Mouse (Mus musculus): ENCODE results near the gene Olfr462. TPM values are rescaled to one million over a fixed set of nuclear protein-coding genes. Genes with fewer than 3 reads are reported as not detected.
"Not testable (repeated sequence)": the region's sequence is repeated elsewhere in the genome, so short reads cannot be mapped to it uniquely, and the experiment has no call there.

The Olfr462 gene
- polyA plus RNA-seq, 1 experiment, result not detected

GRCm38 (mm10) chr11:87871766-87872165, 20.3 kb downstream of the Olfr462 start:
- Histone ChIP-seq H3K27ac (ENCODE audit: control insufficient read depth, insufficient read depth, low read length) (no peak overlapping the region), H3K27me3 (ENCODE audit: control insufficient read depth, insufficient read depth, low read length) (no peaks in the 10 kb centered on the region; the same call in 1 of the 2 replicates), H3K4me1 (replicated peaks; ENCODE audit: control insufficient read depth, insufficient read depth, low read length) (no peaks in the 10 kb centered on the region), H3K36me3 (ENCODE audit: control insufficient read depth, insufficient read depth, low read length) (no peaks in the 10 kb centered on the region), H3K4me3 (ENCODE audit: control insufficient read depth, insufficient read depth, low read length) (no peak overlapping the region)
- DNase-seq, result no peak
- WGBS, result 67% methylated on average over 8 of the region's 8 CpGs
- TF ChIP-seq POLR2A (IDR thresholded peaks at IDR 0.05; ENCODE audit: control insufficient read depth, extremely low read depth, insufficient read depth, low read length, poor library complexity) (no peak), CTCF (IDR thresholded peaks at IDR 0.05; ENCODE audit: borderline replicate concordance, control insufficient read depth, extremely low read depth, insufficient read depth, low read length, poor library complexity) (no peak)

- Histone ChIP-seq H3K27ac (ENCODE audit: control insufficient read depth, insufficient read depth, low read length) (no peak overlapping the region), H3K27me3 (ENCODE audit: control insufficient read depth, insufficient read depth, low read length) (no peaks in the 10 kb centered on the region; the same call in 1 of the 2 replicates), H3K36me3 (ENCODE audit: control insufficient read depth, insufficient read depth, low read length) (no peaks in the 10 kb centered on the region), H3K4me1 (replicated peaks; ENCODE audit: control insufficient read depth, insufficient read depth, low read length) (no peaks in the 10 kb centered on the region), H3K4me3 (ENCODE audit: control insufficient read depth, insufficient read depth, low read length) (no peak overlapping the region)
- no peak for TF ChIP-seq POLR2A (IDR thresholded peaks at IDR 0.05; ENCODE audit: control insufficient read depth, extremely low read depth, insufficient read depth, low read length, poor library complexity)
- no peak for TF ChIP-seq CTCF (IDR thresholded peaks at IDR 0.05; ENCODE audit: borderline replicate concordance, control insufficient read depth, extremely low read depth, insufficient read depth, low read length, poor library complexity)
- 80% methylated on average over 2 of the region's 2 CpGs for WGBS
- no peak for DNase-seq
Measured at GRCm38 (mm10) chr11:87870096-87870495, 22.0 kb downstream of the Olfr462 start.

GRCm38 (mm10) chr11:87866891-87867290, 25.2 kb downstream of the Olfr462 start:
- not testable (repeated sequence) for H3K4me1 ChIP-seq (replicated peaks; ENCODE audit: control insufficient read depth, insufficient read depth, low read length); H3K27me3 ChIP-seq (ENCODE audit: control insufficient read depth, insufficient read depth, low read length); H3K36me3 ChIP-seq (ENCODE audit: control insufficient read depth, insufficient read depth, low read length); H3K27ac ChIP-seq (ENCODE audit: control insufficient read depth, insufficient read depth, low read length); H3K4me3 ChIP-seq (ENCODE audit: control insufficient read depth, insufficient read depth, low read length)
- peak; percentile 16 for DNase-seq
- WGBS, result 100% methylated on average over 1 of the region's 2 CpGs

- Histone ChIP-seq H3K27ac (ENCODE audit: control insufficient read depth, insufficient read depth, low read length) (no peak overlapping the region), H3K27me3 (ENCODE audit: control insufficient read depth, insufficient read depth, low read length) (no peaks in the 10 kb centered on the region), H3K4me1 (replicated peaks; ENCODE audit: control insufficient read depth, insufficient read depth, low read length) (no peaks in the 10 kb centered on the region), H3K4me3 (ENCODE audit: control insufficient read depth, insufficient read depth, low read length) (no peak overlapping the region), H3K36me3 (ENCODE audit: control insufficient read depth, insufficient read depth, low read length) (no peaks in the 10 kb centered on the region)
- no peak for DNase-seq
- 96% methylated on average over 13 of the region's 13 CpGs for WGBS
- TF ChIP-seq POLR2A (IDR thresholded peaks at IDR 0.05; ENCODE audit: control insufficient read depth, extremely low read depth, insufficient read depth, low read length, poor library complexity), result no peak
Measured at GRCm38 (mm10) chr11:87862805-87863204, 29.3 kb downstream of the Olfr462 start.

GRCm38 (mm10) chr11:87860426-87860825, 31.6 kb downstream of the Olfr462 start:
- TF ChIP-seq POLR2A (IDR thresholded peaks at IDR 0.05; ENCODE audit: control insufficient read depth, extremely low read depth, insufficient read depth, low read length, poor library complexity) (no peak), CTCF (IDR thresholded peaks at IDR 0.05; ENCODE audit: borderline replicate concordance, control insufficient read depth, extremely low read depth, insufficient read depth, low read length, poor library complexity) (no peak)
- no peak overlapping the region for H3K27ac ChIP-seq (ENCODE audit: control insufficient read depth, insufficient read depth, low read length)
- 94% methylated on average over 9 of the region's 9 CpGs for WGBS

GRCm38 (mm10) chr11:87859273-87859672, 32.8 kb downstream of the Olfr462 start:
- Histone ChIP-seq H3K27ac (ENCODE audit: control insufficient read depth, insufficient read depth, low read length) (no peak overlapping the region), H3K4me1 (replicated peaks; ENCODE audit: control insufficient read depth, insufficient read depth, low read length) (no peaks in the 10 kb centered on the region), H3K27me3 (ENCODE audit: control insufficient read depth, insufficient read depth, low read length) (no peaks in the 10 kb centered on the region), H3K36me3 (ENCODE audit: control insufficient read depth, insufficient read depth, low read length) (no peaks in the 10 kb centered on the region), H3K4me3 (ENCODE audit: control insufficient read depth, insufficient read depth, low read length) (no peak overlapping the region)
- TF ChIP-seq POLR2A (IDR thresholded peaks at IDR 0.05; ENCODE audit: control insufficient read depth, extremely low read depth, insufficient read depth, low read length, poor library complexity) (no peak), CTCF (IDR thresholded peaks at IDR 0.05; ENCODE audit: borderline replicate concordance, control insufficient read depth, extremely low read depth, insufficient read depth, low read length, poor library complexity) (no peak)
- 97% methylated on average over 11 of the region's 11 CpGs for WGBS
- no peak for DNase-seq

More at GRCm38 (mm10) chr11:87860426-87860825, 31.6 kb downstream of the Olfr462 start:
- H3K4me1 ChIP-seq (replicated peaks; ENCODE audit: control insufficient read depth, insufficient read depth, low read length), result no peaks in the 10 kb centered on the region
- no peak for DNase-seq
- H3K27me3 ChIP-seq (ENCODE audit: control insufficient read depth, insufficient read depth, low read length), result no peaks in the 10 kb centered on the region
- no peak overlapping the region for H3K4me3 ChIP-seq (ENCODE audit: control insufficient read depth, insufficient read depth, low read length)
- H3K36me3 ChIP-seq (ENCODE audit: control insufficient read depth, insufficient read depth, low read length), result no peaks in the 10 kb centered on the region

GRCm38 (mm10) chr11:87854550-87854949, 37.5 kb downstream of the Olfr462 start:
- Histone ChIP-seq H3K27me3 (ENCODE audit: control insufficient read depth, insufficient read depth, low read length) (no peaks in the 10 kb centered on the region), H3K4me1 (replicated peaks; ENCODE audit: control insufficient read depth, insufficient read depth, low read length) (peaks cover 5% of the 10 kb centered on the region), H3K4me3 (ENCODE audit: control insufficient read depth, insufficient read depth, low read length) (no peak overlapping the region), H3K27ac (ENCODE audit: control insufficient read depth, insufficient read depth, low read length) (no peak overlapping the region), H3K36me3 (ENCODE audit: control insufficient read depth, insufficient read depth, low read length) (no peaks in the 10 kb centered on the region)
- 97% methylated on average over 7 of the region's 7 CpGs for WGBS
- TF ChIP-seq CTCF (IDR thresholded peaks at IDR 0.05; ENCODE audit: borderline replicate concordance, control insufficient read depth, extremely low read depth, insufficient read depth, low read length, poor library complexity) (no peak), POLR2A (IDR thresholded peaks at IDR 0.05; ENCODE audit: control insufficient read depth, extremely low read depth, insufficient read depth, low read length, poor library complexity) (no peak)
- no peak for DNase-seq
